Mouse (Mus musculus) hindbrain, embryonic 16.5 days (tissue): ENCODE data around the gene Btbd11. TPM values are rescaled to one million over a fixed set of nuclear protein-coding genes. Genes with fewer than 3 reads are reported as not detected.

Experiments
- ATAC-seq: fragments of 200-750 bp; cut with Nextera tagmentation; 2 replicates; pipeline ENCODE4 v1.8.0; 2017; ENCODE audit warnings: moderate TSS enrichment, moderate library complexity
- H3K27ac ChIP-seq: fragments of 300-500 bp; sonication (generic); 2 replicates; pipeline ENCODE4 v1.5.1; 2014; ENCODE audit warnings: low read depth, mild to moderate bottlenecking, control low read depth, low read length, moderate library complexity
- H3K27me3 ChIP-seq: fragments of 300-500 bp; sonication (generic); replicated peaks from 2 replicates; pipeline ENCODE4 v1.6.1; 2014; ENCODE audit warnings: low read length; ENCODE audit not compliant: control insufficient read depth, insufficient read depth
- H3K36me3 ChIP-seq: fragments of 300-500 bp; sonication (generic); 2 replicates; pipeline ENCODE4 v1.6.1; 2014; ENCODE audit warnings: mild to moderate bottlenecking, low read length, moderate library complexity, mixed read lengths; ENCODE audit not compliant: control insufficient read depth, insufficient read depth
- H3K4me1 ChIP-seq: fragments of 300-500 bp; sonication (generic); 2 replicates; pipeline ENCODE4 v1.6.1; 2014; ENCODE audit warnings: low read depth, low read length; ENCODE audit not compliant: control insufficient read depth, insufficient read depth
- H3K4me2 ChIP-seq: fragments of 300-500 bp; sonication (generic); 2 replicates; pipeline ENCODE4 v1.6.1; 2014; ENCODE audit warnings: mild to moderate bottlenecking, low read length, control low read depth, moderate library complexity
- H3K4me3 ChIP-seq: fragments of 300-500 bp; sonication (generic); 2 replicates; pipeline ENCODE4 v1.5.1; 2014; ENCODE audit warnings: mild to moderate bottlenecking, low read length, control low read depth, moderate library complexity
- H3K9ac ChIP-seq: fragments of 300-500 bp; sonication (generic); 2 replicates; pipeline ENCODE4 v1.6.1; 2014; ENCODE audit warnings: low read depth, mild to moderate bottlenecking, control low read depth, low read length, moderate library complexity
- H3K9me3 ChIP-seq: fragments of 300-500 bp; sonication (generic); 2 replicates; pipeline ENCODE4 v1.6.1; 2014; ENCODE audit warnings: mild to moderate bottlenecking, low read length, moderate library complexity; ENCODE audit not compliant: control insufficient read depth
- WGBS: fragments of 180-500 bp; shearing (Covaris S2); extraction: QIAGEN DNeasy Blood & Tissue Kit; methylation state at CpG from one replicate; pipeline ENCODE4 v1.1.7; 2014; 5-methylcytosine and 5-hydroxymethylcytosine counted together
- polyA plus RNA-seq: library from polyadenylated mRNA; unstranded; fragments of >200 nt; fragmentation: Nextera tagmentation; extraction: Ambion mirVana; gene quantifications from 2 replicates; pipeline ENCODE4 v1.2.1, GENCODE M21; 2015

The Btbd11 gene
- polyA plus RNA-seq, 1 experiment from 2014 or later: 25.4 TPM

DNA sequence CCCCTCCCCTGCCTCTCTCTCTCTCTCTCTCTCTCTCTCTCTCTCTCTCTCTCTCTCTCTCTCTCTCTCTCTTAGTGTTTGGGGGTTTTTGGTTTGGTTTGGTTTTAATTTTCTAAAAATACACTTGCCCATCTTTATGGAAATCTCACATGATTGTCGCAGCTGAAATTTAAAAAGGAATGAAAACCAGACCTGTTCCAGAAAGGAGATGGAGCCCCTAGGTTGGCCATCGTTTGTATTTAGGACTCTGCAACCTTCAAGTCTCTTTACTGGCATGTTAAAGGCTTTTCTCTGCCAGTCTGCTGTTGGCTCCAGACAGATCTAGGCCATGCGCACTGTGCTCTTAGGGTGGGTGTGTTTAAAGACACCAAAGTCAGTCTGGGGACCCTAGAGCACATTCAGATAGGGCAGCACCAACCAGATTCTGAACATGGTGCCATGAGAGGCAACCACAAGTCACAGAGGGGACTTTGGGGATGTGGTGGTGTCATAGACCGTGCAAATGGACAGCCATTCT, 238.6 kb downstream of the Btbd11 start:
- Histone ChIP-seq H3K4me2 (no peak overlapping the region; the same call in 1 of the 2 replicates), H3K4me3 (no peak overlapping the region), H3K27me3 (no peaks in the 10 kb centered on the region), H3K36me3 (no peaks in the 10 kb centered on the region), H3K9ac (no peak overlapping the region; the same call in 1 of the 2 replicates), H3K4me1 (peaks cover 6% of the 10 kb centered on the region), H3K27ac (no peak overlapping the region), H3K9me3 (no peaks in the 10 kb centered on the region)
- 0 out of 2 replicates have a peak, but pooled peaks have one; percentile 53 for ATAC-seq
- 57% methylated on average over 4 of the region's 4 CpGs for WGBS

DNA sequence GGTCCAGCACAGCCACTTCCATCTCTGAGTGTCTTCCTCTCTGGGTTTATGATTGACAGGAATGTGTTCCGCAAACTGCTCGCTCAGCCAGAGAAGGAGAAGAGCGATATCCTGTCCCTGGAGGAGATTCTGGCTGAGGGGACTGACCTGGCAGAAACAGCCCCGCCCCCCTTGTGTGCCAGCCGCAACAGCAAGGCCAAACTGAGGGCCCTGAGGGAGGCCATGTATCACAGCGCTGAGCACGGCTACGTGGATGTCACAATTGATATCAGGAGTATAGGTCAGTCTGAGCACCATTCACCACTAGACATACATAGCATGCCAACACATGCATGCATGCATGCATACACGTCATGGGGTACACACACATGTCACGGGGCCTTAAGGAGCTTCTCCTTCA, 245.4 kb downstream of the Btbd11 start:
- Histone ChIP-seq H3K9ac (no peak overlapping the region), H3K4me1 (no peaks in the 10 kb centered on the region), H3K36me3 (no peaks in the 10 kb centered on the region), H3K27ac (no peak overlapping the region), H3K4me2 (no peak overlapping the region), H3K27me3 (no peaks in the 10 kb centered on the region), H3K4me3 (no peak overlapping the region), H3K9me3 (no peaks in the 10 kb centered on the region)
- no peak for ATAC-seq
- WGBS: 84% methylated on average over 10 of the region's 10 CpGs

DNA sequence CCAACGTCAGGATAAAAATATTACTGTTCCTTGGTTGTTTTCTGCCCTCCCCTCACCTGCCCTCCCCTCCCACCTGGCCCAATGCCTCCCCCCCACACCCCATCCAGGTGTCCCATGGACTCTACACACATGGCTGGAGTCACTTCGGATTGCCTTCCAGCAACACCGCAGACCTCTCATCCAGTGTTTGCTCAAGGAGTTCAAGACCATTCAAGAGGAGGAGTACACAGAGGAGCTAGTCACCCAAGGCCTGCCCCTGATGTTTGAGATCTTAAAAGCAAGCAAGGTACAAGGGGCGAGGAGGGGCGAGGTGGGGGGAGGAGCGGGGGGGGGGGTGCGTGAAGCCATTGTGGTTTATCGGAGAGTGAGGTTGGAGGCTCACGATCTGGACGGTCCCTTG, 247.0 kb downstream of the Btbd11 start:
- H3K27ac ChIP-seq: no peak overlapping the region
- 90% methylated on average over 10 of the region's 10 CpGs for WGBS
- ATAC-seq: no peak

DNA sequence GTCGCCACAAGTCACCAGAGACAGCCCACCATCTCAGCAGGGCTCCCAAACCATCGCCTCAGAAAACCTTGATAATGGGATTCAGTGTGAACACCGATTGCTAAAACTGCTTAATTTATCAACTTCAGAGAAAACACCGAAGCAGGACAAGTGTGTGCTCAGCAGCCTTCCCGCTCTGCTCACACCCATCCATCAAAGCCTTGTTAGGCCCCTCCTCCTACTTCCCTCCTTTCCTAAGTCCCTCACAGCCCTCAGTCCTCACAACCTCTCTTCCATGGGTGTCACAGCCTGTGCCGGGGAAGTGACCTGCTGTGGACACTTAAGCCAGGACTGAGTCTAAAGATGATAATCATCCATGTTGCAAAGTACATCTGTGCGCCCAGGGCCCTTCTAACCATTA, 251.0 kb downstream of the Btbd11 start:
- no peak overlapping the region for H3K27ac ChIP-seq
- 47% methylated on average over 7 of the region's 7 CpGs for WGBS
- H3K27me3 ChIP-seq: no peaks in the 10 kb centered on the region
- peak; percentile 75 for ATAC-seq
- no peaks in the 10 kb centered on the region for H3K9me3 ChIP-seq
- H3K4me1 ChIP-seq: no peaks in the 10 kb centered on the region
- no peak overlapping the region for H3K4me3 ChIP-seq
- no peaks in the 10 kb centered on the region for H3K36me3 ChIP-seq
- H3K9ac ChIP-seq: no peak overlapping the region
- H3K4me2 ChIP-seq: no peak overlapping the region

More for the DNA sequence above, 247.0 kb downstream of the Btbd11 start:
- no peaks in the 10 kb centered on the region for H3K4me1 ChIP-seq
- no peak overlapping the region for H3K9ac ChIP-seq
- H3K4me3 ChIP-seq: no peak overlapping the region
- H3K27me3 ChIP-seq: no peaks in the 10 kb centered on the region
- no peaks in the 10 kb centered on the region for H3K36me3 ChIP-seq
- no peaks in the 10 kb centered on the region for H3K9me3 ChIP-seq
- no peak overlapping the region for H3K4me2 ChIP-seq

DNA sequence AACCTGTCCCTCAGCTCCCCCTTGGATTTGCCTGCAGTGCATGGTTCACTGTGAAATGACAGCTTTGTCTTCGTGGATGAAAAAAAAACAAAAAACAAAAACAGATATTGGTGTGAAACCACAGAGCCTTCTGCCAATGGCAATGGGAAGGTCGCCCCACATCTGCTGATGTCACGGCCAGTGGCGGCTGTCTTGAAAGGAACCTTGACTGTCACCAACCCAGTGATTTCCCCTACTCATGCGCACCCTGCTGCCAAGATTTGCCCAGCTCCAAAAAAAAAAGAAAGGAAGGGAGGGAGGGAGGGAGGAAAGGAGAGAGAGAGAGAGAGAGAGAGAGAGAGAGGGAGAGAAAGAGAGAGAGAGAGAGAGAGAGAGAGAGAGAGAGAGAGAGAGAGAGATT, 251.5 kb downstream of the Btbd11 start:
- no peaks in the 10 kb centered on the region for H3K9me3 ChIP-seq
- 62% methylated on average over 5 of the region's 5 CpGs for WGBS
- H3K36me3 ChIP-seq: no peaks in the 10 kb centered on the region
- H3K4me3 ChIP-seq: no peak overlapping the region
- H3K27ac ChIP-seq: no peak overlapping the region
- no peak for ATAC-seq
- no peaks in the 10 kb centered on the region for H3K27me3 ChIP-seq
- H3K4me1 ChIP-seq: no peaks in the 10 kb centered on the region
- no peak overlapping the region for H3K4me2 ChIP-seq
- no peak overlapping the region for H3K9ac ChIP-seq

DNA sequence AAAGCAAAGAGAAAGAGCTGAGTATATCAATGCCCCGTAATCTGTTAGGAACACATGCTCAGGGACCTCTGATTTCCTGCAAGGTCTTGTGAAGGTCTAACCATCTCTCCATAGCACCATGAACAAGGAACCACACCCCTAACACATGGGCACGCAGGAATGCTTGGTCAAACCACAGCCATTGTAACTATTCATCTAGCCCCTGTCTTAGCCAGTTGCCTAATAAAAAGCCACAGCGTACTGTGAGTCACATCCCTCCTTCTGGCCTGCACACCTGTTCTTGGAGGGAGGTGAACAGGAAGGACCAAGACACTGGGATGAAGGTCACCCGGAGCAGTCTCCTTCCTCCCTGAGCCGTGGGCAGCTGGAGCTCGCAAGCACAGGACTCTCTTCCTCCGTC, 253.0 kb downstream of the Btbd11 start:
- ATAC-seq: no peak
- 91% methylated on average over 7 of the region's 7 CpGs for WGBS
- H3K27ac ChIP-seq: no peak overlapping the region
- H3K36me3 ChIP-seq: no peaks in the 10 kb centered on the region
- H3K9me3 ChIP-seq: no peaks in the 10 kb centered on the region
- H3K4me1 ChIP-seq: no peaks in the 10 kb centered on the region
- H3K4me2 ChIP-seq: no peak overlapping the region
- no peak overlapping the region for H3K9ac ChIP-seq
- H3K27me3 ChIP-seq: no peaks in the 10 kb centered on the region
- H3K4me3 ChIP-seq: no peak overlapping the region

DNA sequence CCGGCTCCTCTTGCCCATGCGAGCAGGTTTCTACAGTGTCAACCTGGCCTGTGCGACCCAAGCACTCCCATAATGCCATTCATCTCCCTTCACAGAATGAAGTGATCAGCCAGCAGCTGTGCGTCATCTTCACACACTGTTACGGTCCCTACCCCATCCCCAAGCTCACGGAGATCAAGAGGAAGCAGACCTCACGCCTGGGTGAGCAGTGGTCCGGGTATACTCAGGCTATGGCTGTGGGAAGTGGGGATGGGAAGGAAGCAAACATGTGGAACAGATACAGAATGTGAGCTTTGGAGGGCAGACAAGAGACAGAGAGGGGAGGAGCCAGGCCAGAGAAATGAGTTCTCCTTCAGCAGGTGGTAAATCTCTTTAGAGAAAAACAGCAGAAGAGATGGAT, 253.8 kb downstream of the Btbd11 start:
- H3K36me3 ChIP-seq: 0 out of 2 replicates have a peak, but pooled peaks cover 4% of the 10 kb centered on the region
- H3K4me3 ChIP-seq: no peak overlapping the region
- WGBS: 80% methylated on average over 8 of the region's 8 CpGs
- no peak overlapping the region for H3K9ac ChIP-seq
- ATAC-seq: no peak
- H3K27me3 ChIP-seq: no peaks in the 10 kb centered on the region
- no peaks in the 10 kb centered on the region for H3K4me1 ChIP-seq
- H3K9me3 ChIP-seq: no peaks in the 10 kb centered on the region
- H3K4me2 ChIP-seq: no peak overlapping the region
- H3K27ac ChIP-seq: no peak overlapping the region

DNA sequence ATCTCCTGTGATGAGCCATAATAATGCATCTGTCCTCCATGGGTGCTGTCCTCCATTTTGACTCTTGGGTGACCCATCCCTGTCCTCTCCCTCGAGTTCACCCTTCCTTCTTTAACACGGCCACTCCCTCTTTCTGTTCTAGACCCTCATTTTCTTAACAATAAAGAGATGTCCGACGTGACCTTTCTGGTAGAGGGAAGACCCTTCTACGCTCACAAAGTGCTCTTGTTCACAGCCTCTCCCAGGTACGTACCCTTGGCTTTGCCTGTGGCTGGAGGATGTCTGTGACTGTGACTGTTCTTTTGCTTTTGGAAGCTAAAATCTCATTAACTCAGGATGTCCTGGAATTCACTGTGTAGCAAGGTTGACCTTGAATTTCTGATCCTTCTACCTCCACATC, 258.7 kb downstream of the Btbd11 start:
- Histone ChIP-seq H3K27me3 (no peaks in the 10 kb centered on the region), H3K9me3 (no peaks in the 10 kb centered on the region), H3K4me1 (no peaks in the 10 kb centered on the region), H3K4me2 (no peak overlapping the region), H3K36me3 (0 out of 2 replicates have a peak, but pooled peaks cover 5% of the 10 kb centered on the region), H3K27ac (no peak overlapping the region), H3K4me3 (no peak overlapping the region), H3K9ac (no peak overlapping the region)
- WGBS: 78% methylated on average over 6 of the region's 6 CpGs
- no peak for ATAC-seq

DNA sequence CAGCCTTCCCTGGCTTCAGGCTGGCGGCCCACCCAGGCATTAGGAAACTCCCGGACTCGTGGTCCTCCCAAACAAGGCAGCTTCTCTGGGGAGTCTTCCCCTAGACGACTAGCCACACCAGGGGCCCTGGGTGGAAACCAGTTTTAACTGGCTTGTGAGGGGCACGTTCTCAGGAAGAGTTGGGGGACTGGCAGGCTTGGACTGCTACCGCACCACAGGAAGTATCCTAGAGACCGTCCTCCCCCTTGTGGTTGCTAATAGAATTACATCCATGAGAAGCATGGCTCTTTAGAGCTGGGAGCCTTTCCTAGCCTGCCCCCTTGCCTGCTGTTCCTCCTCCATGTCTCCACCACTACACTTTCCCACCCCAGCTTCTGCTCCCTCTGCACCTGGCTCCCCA, 265.1 kb downstream of the Btbd11 start:
- Histone ChIP-seq H3K9me3 (no peaks in the 10 kb centered on the region), H3K4me3 (no peak overlapping the region), H3K4me1 (no peaks in the 10 kb centered on the region), H3K4me2 (no peak overlapping the region), H3K9ac (no peak overlapping the region), H3K36me3 (no peaks in the 10 kb centered on the region), H3K27ac (no peak overlapping the region), H3K27me3 (no peaks in the 10 kb centered on the region)
- 31% methylated on average over 7 of the region's 7 CpGs for WGBS
- ATAC-seq: peak; percentile 84

DNA sequence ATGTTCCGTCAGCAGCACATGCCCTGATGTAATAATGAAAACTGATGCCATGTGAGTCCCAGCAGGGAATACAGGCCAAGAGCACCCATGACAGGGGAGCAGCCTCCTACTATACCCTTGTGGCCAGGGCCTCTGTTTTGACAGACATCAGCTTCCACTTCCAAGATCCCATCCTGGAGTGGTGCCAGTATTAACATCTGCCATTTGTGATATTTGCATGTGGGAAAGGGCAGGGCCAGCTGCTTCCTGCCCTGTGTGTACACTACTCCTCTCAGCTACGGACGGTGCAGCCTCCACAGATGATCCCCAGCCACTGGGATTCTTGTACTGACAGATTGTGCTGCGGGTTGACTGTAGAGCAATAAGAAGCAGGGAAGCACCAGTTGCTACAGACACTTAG, 269.3 kb downstream of the Btbd11 start:
- H3K27me3 ChIP-seq: no peaks in the 10 kb centered on the region
- H3K4me2 ChIP-seq: no peak overlapping the region
- ATAC-seq: peak; percentile 45
- H3K4me1 ChIP-seq: no peaks in the 10 kb centered on the region
- no peak overlapping the region for H3K4me3 ChIP-seq
- WGBS: 30% methylated on average over 4 of the region's 4 CpGs
- no peak overlapping the region for H3K27ac ChIP-seq
- H3K9ac ChIP-seq: no peak overlapping the region
- peaks cover 4% of the 10 kb centered on the region for H3K36me3 ChIP-seq
- H3K9me3 ChIP-seq: no peaks in the 10 kb centered on the region
